Mouse (Mus musculus) heart, postnatal 25 days (tissue): Measurements from ENCODE around the gene Eya4. TPM values are rescaled to one million over a fixed set of nuclear protein-coding genes. Genes with fewer than 3 reads are reported as not detected.

Experiments
- DNase-seq: peaks from one replicate; pipeline ENCODE4 v3.0.0; 2022; ENCODE audit warnings: low spot score
- intact Hi-C: fragments of 180-260 bp; cut with DNase I; formaldehyde crosslinking; loops from one replicate; pipeline ENCODE4 v1.15.1; 2025
- total RNA-seq, 2 experiments: library from RNA; stranded (reverse); gene quantifications; 2 replicates each; pipeline ENCODE4 v1.2.3; 2021

The Eya4 gene
- total RNA-seq: under 1 TPM; 0.34 TPM

GRCm38 (mm10) chr10:23350011-23350911 lies at the start of gene Eya4:
Gene Eya4 (minus strand): TSS chr10:23350786.
- intact Hi-C loops: loop anchor here (5.0 kb wide), 1 partner anchor 42 kb away; no protein-coding TSS in a partner anchor
- DNase-seq: no peak

- intact Hi-C loops: no loop called here
- DNase-seq: no peak
Measured at GRCm38 (mm10) chr10:23395399-23395798, 44.8 kb upstream of the Eya4 start.

- intact Hi-C loops: loop anchor here (5.0 kb wide), 1 partner anchor 42 kb away; the partner anchor contains the start of gene Eya4
Measured at GRCm38 (mm10) chr10:23394556-23395245, 44.1 kb upstream of the Eya4 start.

GRCm38 (mm10) chr10:23394152-23394551 lies 43.6 kb upstream of the Eya4 start:
- intact Hi-C loops: loop anchor here (5.0 kb wide), 1 partner anchor 42 kb away; the partner anchor contains the start of gene Eya4
- DNase-seq: no peak

More at GRCm38 (mm10) chr10:23394556-23395245, 44.1 kb upstream of the Eya4 start:
- no peak for DNase-seq

GRCm38 (mm10) chr10:23363866-23364265 lies 13.3 kb upstream of the Eya4 start:
- intact Hi-C loops: no loop called here
- DNase-seq: no peak

DNA sequence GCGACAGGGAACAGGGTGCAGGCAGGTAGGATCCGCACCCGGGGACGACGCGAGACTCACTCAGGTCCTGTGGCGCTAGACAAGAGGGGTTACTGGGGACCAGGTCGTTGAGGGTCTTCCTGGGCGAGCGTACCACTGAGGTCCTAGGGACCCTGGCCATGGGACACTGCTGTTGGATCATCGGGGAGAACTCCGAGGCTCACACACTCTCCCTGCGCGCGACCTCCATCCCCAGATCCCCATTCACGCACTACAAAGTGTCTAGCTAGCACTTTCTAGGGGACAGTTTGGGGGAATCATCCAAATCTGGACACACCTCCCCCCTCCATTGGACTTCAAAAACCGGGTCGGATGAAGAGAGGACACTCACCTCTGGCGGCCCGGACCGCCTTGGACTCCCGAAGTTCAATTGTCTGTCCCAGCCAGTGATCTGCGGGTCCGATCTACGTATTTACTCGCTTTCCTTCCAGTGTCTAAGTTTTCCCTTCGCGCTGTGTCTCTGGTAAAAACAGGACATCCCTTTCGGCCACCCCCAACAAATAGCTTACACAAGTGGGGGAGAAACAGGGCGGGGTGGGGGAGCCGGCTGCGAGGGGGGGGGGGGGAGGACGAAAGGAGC lies 1.1 kb downstream of the Eya4 start:
- no peak for DNase-seq
- intact Hi-C loops: loop anchor here (5.0 kb wide), 1 partner anchor 43 kb away; no protein-coding TSS in a partner anchor

DNA sequence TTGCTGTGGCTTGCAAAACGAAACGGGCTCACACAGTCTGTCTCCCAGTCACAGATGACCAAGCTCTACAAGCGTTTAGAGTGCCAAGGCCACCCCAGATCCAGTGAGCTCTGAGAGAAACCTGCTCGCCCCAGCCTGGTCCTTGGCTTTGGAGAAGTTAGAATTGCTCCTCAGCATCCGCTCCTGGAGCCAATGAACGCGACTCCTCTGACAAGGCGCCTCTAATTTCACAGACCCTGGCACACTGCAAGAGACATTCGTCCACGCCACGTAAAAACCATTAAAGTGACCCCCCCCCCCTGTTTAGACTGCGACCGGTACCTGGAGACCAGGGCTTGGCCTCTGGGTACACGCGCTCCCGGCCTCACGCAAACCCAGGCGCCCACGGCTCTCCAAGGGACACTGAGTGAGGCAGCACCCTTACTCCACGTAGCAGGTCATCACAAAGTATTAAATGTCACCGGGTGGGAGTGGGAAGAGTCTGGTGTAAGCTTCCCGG lies 1.6 kb downstream of the Eya4 start:
- DNase-seq: no peak
- intact Hi-C loops: no loop called here

GRCm38 (mm10) chr10:23348101-23348892 lies 2.3 kb downstream of the Eya4 start:
- intact Hi-C loops: no loop called here

GRCm38 (mm10) chr10:23337250-23337649 lies 13.3 kb downstream of the Eya4 start:
- intact Hi-C loops: no loop called here

More at GRCm38 (mm10) chr10:23348101-23348892, 2.3 kb downstream of the Eya4 start:
- no peak for DNase-seq

GRCm38 (mm10) chr10:23332768-23333167 lies 17.8 kb downstream of the Eya4 start:
- intact Hi-C loops: no loop called here
- DNase-seq: no peak

More at GRCm38 (mm10) chr10:23337250-23337649, 13.3 kb downstream of the Eya4 start:
- DNase-seq: no peak

DNA sequence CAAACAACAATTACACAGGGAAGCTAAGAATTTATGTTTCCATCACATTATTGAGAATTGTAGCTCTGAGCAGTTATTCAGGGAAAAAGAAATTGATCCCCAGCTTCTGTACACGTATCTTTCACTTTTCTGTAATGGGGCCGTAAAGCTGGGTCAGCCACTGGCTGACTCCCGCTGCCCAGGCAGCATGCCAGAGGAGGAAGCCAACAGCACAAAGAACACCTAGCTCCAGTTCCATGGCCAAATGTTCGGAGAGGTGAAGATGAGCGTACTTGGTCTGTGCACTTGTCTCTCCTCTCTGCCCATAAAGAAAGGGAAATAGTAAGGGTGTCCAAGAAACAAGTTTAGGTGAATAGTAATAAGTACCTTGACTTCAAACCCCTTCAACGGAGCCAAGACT lies 22.9 kb downstream of the Eya4 start:
- DNase-seq: no peak
- intact Hi-C loops: no loop called here

- intact Hi-C loops: no loop called here
- DNase-seq: no peak
Measured at GRCm38 (mm10) chr10:23322275-23322674, 28.3 kb downstream of the Eya4 start.

DNA sequence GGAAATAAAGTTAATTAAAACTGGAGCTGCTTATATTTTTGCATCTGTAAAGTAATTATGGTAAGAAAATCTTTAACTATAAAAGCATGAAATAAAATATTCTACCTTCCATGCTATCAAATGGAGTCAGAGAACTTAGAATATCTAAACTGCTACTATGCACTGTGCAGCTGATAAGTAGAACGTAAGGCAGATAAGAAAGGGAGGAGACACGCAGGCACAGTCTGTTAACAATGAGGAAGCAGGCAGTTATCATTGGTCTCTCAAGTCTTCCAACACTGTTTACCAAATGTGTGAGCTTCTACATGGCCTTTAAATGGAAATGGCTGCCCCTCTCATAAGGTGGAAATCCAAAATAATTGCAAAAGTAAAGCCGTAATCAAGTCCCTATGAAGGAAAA lies 55.0 kb downstream of the Eya4 start:
- no peak for DNase-seq
- intact Hi-C loops: no loop called here

- DNase-seq: no peak
- intact Hi-C loops: no loop called here
Measured at GRCm38 (mm10) chr10:23292495-23292894, 58.1 kb downstream of the Eya4 start.

DNA sequence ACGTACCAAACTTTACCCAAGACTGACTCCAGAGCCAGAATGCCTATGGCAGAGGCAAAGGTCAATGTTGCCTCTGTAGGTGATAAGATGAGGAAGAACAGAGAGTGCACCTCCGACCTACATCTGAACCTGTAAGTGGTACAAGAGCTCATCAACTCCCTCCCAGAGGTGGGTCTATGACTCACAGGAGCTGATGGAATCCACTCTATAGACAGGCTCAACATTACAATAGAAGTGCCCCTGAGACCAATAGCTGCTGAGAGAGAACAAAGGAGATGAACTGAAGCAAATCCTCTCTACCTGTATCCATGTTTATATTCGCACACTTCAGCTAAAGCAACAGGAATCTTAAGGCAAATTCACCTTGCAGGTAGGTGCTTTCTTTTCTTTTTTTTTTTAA lies 73.2 kb downstream of the Eya4 start:
- DNase-seq: no peak
- intact Hi-C loops: no loop called here

- intact Hi-C loops: no loop called here
- DNase-seq: no peak
Measured at GRCm38 (mm10) chr10:23271050-23271621, 79.5 kb downstream of the Eya4 start.

DNA sequence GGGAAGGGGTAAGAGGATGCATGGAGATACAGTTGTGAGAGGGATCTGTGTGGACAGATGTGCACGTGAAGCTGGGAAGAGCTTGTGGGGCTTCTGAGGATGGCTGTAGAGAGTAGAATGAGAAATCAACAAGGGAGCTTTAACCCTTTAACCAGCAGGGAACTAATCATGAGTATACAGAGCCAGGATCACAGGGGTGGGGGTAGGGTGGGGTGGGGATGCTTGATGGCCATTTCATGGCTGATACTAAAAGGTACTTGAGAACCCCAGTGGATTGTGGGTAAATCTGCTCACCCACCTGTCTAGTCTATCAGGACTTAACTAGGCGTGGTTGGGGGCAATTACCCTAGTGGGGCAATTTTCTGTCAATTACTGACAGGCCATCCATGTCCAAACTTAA lies 80.1 kb downstream of the Eya4 start:
- no peak for DNase-seq
- intact Hi-C loops: no loop called here

- intact Hi-C loops: no loop called here
- no peak for DNase-seq
Measured at GRCm38 (mm10) chr10:23252180-23252579, 98.4 kb downstream of the Eya4 start.

DNA sequence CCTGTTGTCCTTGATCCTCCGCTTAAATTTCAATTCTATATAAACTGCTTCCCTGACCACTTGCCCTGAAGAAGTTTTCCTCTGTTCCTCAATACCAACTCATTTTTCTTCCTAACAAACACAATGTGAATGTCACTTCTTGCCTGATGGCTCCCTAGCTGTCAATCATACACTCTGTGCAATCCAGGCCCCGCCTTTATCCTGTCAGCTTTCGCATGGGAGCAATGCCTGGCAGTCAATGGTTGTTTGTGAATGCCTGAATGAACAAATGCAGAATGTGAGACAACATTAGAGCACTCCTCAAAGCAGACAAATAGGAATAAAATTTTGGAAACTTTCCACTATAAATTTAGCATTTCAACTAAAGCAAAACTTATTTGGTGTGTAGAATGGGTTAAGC lies 104.1 kb downstream of the Eya4 start:
- intact Hi-C loops: no loop called here
- DNase-seq: no peak
